Mouse (Mus musculus): ENCODE data around the gene Tnfrsf14. TPM values are rescaled to one million over a fixed set of nuclear protein-coding genes. Genes with fewer than 3 reads are reported as not detected.

The Tnfrsf14 gene
- polyA plus RNA-seq (2016; fragmentation: Nextera tagmentation; extraction: Ambion mirVana) = 0.43 and 0.87 TPM in 2 replicates

- Histone ChIP-seq H3K27me3 (ENCODE audit: insufficient read depth, poor library complexity, severe bottlenecking) (no peaks in the 10 kb centered on the region), H3K9me3 (no peaks in the 10 kb centered on the region), H3K4me3 (peak within 1 kb of the TSS; percentile 23; the same call in 1 of the 2 replicates), H3K27ac (peak within 1 kb of the TSS; percentile 80), H3K36me3 (no peaks in the 10 kb centered on the region), H3K4me1 (replicated peaks) (peaks cover 41% of the 10 kb centered on the region)
- 47% methylated on average over 12 of the region's 12 CpGs for WGBS
- no peak for DNase-seq (ENCODE audit: low spot score)
These were observed at the start of gene Tnfrsf14 for GRCm38 (mm10) chr4:154928395-154929087. Gene Tnfrsf14, minus strand, starts transcription at chr4:154928563.

GRCm38 (mm10) chr4:154974163-154974611 lies 45.8 kb upstream of the Tnfrsf14 start:
- H3K4me1 ChIP-seq (replicated peaks) = no peaks in the 10 kb centered on the region
- H3K27ac ChIP-seq = no peak overlapping the region
- DNase-seq (ENCODE audit: low spot score) = no peak
- no peak overlapping the region for H3K4me3 ChIP-seq
- peaks cover 100% of the 10 kb centered on the region for H3K36me3 ChIP-seq
- WGBS = 88% methylated on average over 11 of the region's 11 CpGs
- H3K27me3 ChIP-seq (ENCODE audit: insufficient read depth, poor library complexity, severe bottlenecking) = no peaks in the 10 kb centered on the region
- no peaks in the 10 kb centered on the region for H3K9me3 ChIP-seq

GRCm38 (mm10) chr4:154972546-154972945 lies 44.2 kb upstream of the Tnfrsf14 start:
- DNase-seq (ENCODE audit: low spot score) = no peak
- 95% methylated on average over 12 of the region's 12 CpGs for WGBS
- Histone ChIP-seq H3K27ac (no peak overlapping the region), H3K36me3 (peaks cover 98% of the 10 kb centered on the region), H3K4me1 (replicated peaks) (no peaks in the 10 kb centered on the region), H3K9me3 (no peaks in the 10 kb centered on the region), H3K4me3 (no peak overlapping the region), H3K27me3 (ENCODE audit: insufficient read depth, poor library complexity, severe bottlenecking) (no peaks in the 10 kb centered on the region)

GRCm38 (mm10) chr4:154967173-154967572 lies 38.8 kb upstream of the Tnfrsf14 start:
- Histone ChIP-seq H3K4me1 (replicated peaks) (peaks cover 45% of the 10 kb centered on the region), H3K4me3 (no peak overlapping the region), H3K27me3 (ENCODE audit: insufficient read depth, poor library complexity, severe bottlenecking) (peaks cover 13% of the 10 kb centered on the region), H3K36me3 (peaks cover 69% of the 10 kb centered on the region), H3K27ac (no peak overlapping the region), H3K9me3 (no peaks in the 10 kb centered on the region)
- 66% methylated on average over 5 of the region's 5 CpGs for WGBS
- peak; percentile 65 for DNase-seq (ENCODE audit: low spot score)

- peaks cover 67% of the 10 kb centered on the region for H3K36me3 ChIP-seq
- no peaks in the 10 kb centered on the region for H3K9me3 ChIP-seq
- peaks cover 27% of the 10 kb centered on the region for H3K27me3 ChIP-seq (ENCODE audit: insufficient read depth, poor library complexity, severe bottlenecking)
- H3K27ac ChIP-seq = peak overlapping the region; percentile 97; the same call in 1 of the 2 replicates
- H3K4me1 ChIP-seq (replicated peaks) = peaks cover 58% of the 10 kb centered on the region
- DNase-seq (ENCODE audit: low spot score) = no peak
- peak overlapping the region; percentile 91 for H3K4me3 ChIP-seq
- WGBS = 79% methylated on average over 3 of the region's 3 CpGs
These were observed 37.5 kb upstream of the Tnfrsf14 start for GRCm38 (mm10) chr4:154965856-154966255.

- Histone ChIP-seq H3K36me3 (peaks cover 56% of the 10 kb centered on the region), H3K9me3 (no peaks in the 10 kb centered on the region), H3K27ac (peak overlapping the region; percentile 97), H3K4me3 (peak overlapping the region; percentile 91), H3K4me1 (replicated peaks) (peaks cover 69% of the 10 kb centered on the region), H3K27me3 (ENCODE audit: insufficient read depth, poor library complexity, severe bottlenecking) (peaks cover 38% of the 10 kb centered on the region)
- 1% methylated on average over 36 of the region's 36 CpGs for WGBS
- DNase-seq (ENCODE audit: low spot score) = no peak
These were observed 36.3 kb upstream of the Tnfrsf14 start for GRCm38 (mm10) chr4:154964581-154965235.

- peaks cover 45% of the 10 kb centered on the region for H3K27me3 ChIP-seq (ENCODE audit: insufficient read depth, poor library complexity, severe bottlenecking)
- peaks cover 76% of the 10 kb centered on the region for H3K4me1 ChIP-seq (replicated peaks)
- no peaks in the 10 kb centered on the region for H3K9me3 ChIP-seq
- peak within 1 kb of the TSS; percentile 97 for H3K27ac ChIP-seq
- peaks cover 49% of the 10 kb centered on the region for H3K36me3 ChIP-seq
- under 1% methylated on average over 66 of the region's 66 CpGs for WGBS
- DNase-seq (ENCODE audit: low spot score) = peak; percentile 94
- peak within 1 kb of the TSS; percentile 91 for H3K4me3 ChIP-seq
These were observed 35.7 kb upstream of the Tnfrsf14 start, which contains the start of gene Pank4 for GRCm38 (mm10) chr4:154963901-154964580. Gene Pank4, plus strand, starts transcription at chr4:154964123.

GRCm38 (mm10) chr4:154963190-154963836 lies 35.0 kb upstream of the Tnfrsf14 start:
- DNase-seq (ENCODE audit: low spot score) = peak; percentile 69
- peaks cover 52% of the 10 kb centered on the region for H3K27me3 ChIP-seq (ENCODE audit: insufficient read depth, poor library complexity, severe bottlenecking)

GRCm38 (mm10) chr4:154962683-154963082 lies 34.3 kb upstream of the Tnfrsf14 start:
- Histone ChIP-seq H3K27me3 (ENCODE audit: insufficient read depth, poor library complexity, severe bottlenecking) (peaks cover 58% of the 10 kb centered on the region), H3K4me3 (peak overlapping the region; percentile 91), H3K36me3 (peaks cover 37% of the 10 kb centered on the region), H3K9me3 (no peaks in the 10 kb centered on the region), H3K27ac (peak overlapping the region; percentile 97), H3K4me1 (replicated peaks) (peaks cover 90% of the 10 kb centered on the region)
- WGBS = 57% methylated on average over 7 of the region's 7 CpGs
- no peak for DNase-seq (ENCODE audit: low spot score)

More at GRCm38 (mm10) chr4:154963190-154963836, 35.0 kb upstream of the Tnfrsf14 start:
- Histone ChIP-seq H3K4me3 (peak overlapping the region; percentile 91), H3K9me3 (no peaks in the 10 kb centered on the region), H3K36me3 (peaks cover 44% of the 10 kb centered on the region), H3K27ac (peak overlapping the region; percentile 97), H3K4me1 (replicated peaks) (peaks cover 83% of the 10 kb centered on the region)
- 21% methylated on average over 11 of the region's 11 CpGs for WGBS

GRCm38 (mm10) chr4:154961911-154962310 lies 33.5 kb upstream of the Tnfrsf14 start:
- DNase-seq (ENCODE audit: low spot score) = no peak
- peak overlapping the region; percentile 97 for H3K27ac ChIP-seq
- peak overlapping the region; percentile 91 for H3K4me3 ChIP-seq
- H3K36me3 ChIP-seq = peaks cover 34% of the 10 kb centered on the region
- H3K27me3 ChIP-seq (ENCODE audit: insufficient read depth, poor library complexity, severe bottlenecking) = peaks cover 65% of the 10 kb centered on the region
- H3K4me1 ChIP-seq (replicated peaks) = peaks cover 97% of the 10 kb centered on the region
- H3K9me3 ChIP-seq = no peaks in the 10 kb centered on the region
- 7% methylated on average over 13 of the region's 13 CpGs for whole genome bisulfite sequencing

- WGBS = under 1% methylated on average over 47 of the region's 47 CpGs
- DNase-seq (ENCODE audit: low spot score) = peak; percentile 72
- Histone ChIP-seq H3K36me3 (peaks cover 29% of the 10 kb centered on the region), H3K4me1 (replicated peaks) (peaks cover 98% of the 10 kb centered on the region), H3K4me3 (peak overlapping the region; percentile 91), H3K27ac (peak overlapping the region; percentile 97), H3K9me3 (no peaks in the 10 kb centered on the region), H3K27me3 (ENCODE audit: insufficient read depth, poor library complexity, severe bottlenecking) (peaks cover 68% of the 10 kb centered on the region)
These were observed 32.9 kb upstream of the Tnfrsf14 start for GRCm38 (mm10) chr4:154961226-154961738.

GRCm38 (mm10) chr4:154960690-154961225 lies 32.4 kb upstream of the Tnfrsf14 start, which contains the start of gene Hes5:
Gene Hes5, plus strand, starts transcription at chr4:154960923.
- H3K27me3 ChIP-seq (ENCODE audit: insufficient read depth, poor library complexity, severe bottlenecking) = peaks cover 73% of the 10 kb centered on the region

More at GRCm38 (mm10) chr4:154960690-154961225, 32.4 kb upstream of the Tnfrsf14 start, which contains the start of gene Hes5:
- Histone ChIP-seq H3K36me3 (peaks cover 23% of the 10 kb centered on the region), H3K27ac (peak within 1 kb of the TSS; percentile 97), H3K4me1 (replicated peaks) (peaks cover 98% of the 10 kb centered on the region), H3K9me3 (no peaks in the 10 kb centered on the region), H3K4me3 (peak within 1 kb of the TSS; percentile 91)
- WGBS = under 1% methylated on average over 65 of the region's 65 CpGs
- DNase-seq (ENCODE audit: low spot score) = peak; percentile 92
